In genomic region chr4:126248261-126248868, GRCm38 (mm10) we compare ENCODE assay signal across 10 mouse cellular contexts. TPM values are rescaled to one million over a fixed set of nuclear protein-coding genes. Genes with fewer than 3 reads are reported as not detected.
DNase-seq lines count a peak whose midpoint lies in the region; ATAC-seq and TF ChIP-seq lines count a peak whose summit lies in the region.
"Had no signal": no experiment of that assay in that cellular context is flagged by ENCODE, and none has a peak within 500 bp of the region (broad histone marks: within the 10 kb centered on the region; RNA-seq: fewer than 3 reads in every experiment).

No protein-coding gene starts in this region.

- peak overlapping the region; percentile 73 for H3K27ac ChIP-seq in forebrain, embryonic 13.5 days
- peak overlapping the region; percentile 72 for H3K27ac ChIP-seq in midbrain, embryonic 13.5 days
- no peak overlapping the region for H3K27ac ChIP-seq in liver, postnatal 0 days (ENCODE audit: low read depth)
- no peak overlapping the region for H3K27ac ChIP-seq in stomach, postnatal 0 days (replicated peaks)
- H3K27ac ChIP-seq: liver, embryonic 12.5 days had no signal

- peak; percentile 39 for DNase-seq in cerebellum, adult 9-11 months
- no peak for DNase-seq in cerebellum, postnatal 36 days
- DNase-seq in ZHBTc4 (ENCODE audit: low read depth, low spot score), result peak; percentile 97
- no peak for DNase-seq in liver, postnatal 0 days
- no peak for DNase-seq in stomach, postnatal 0 days (ENCODE audit: low spot score)
- no peak for DNase-seq in thymus, postnatal 4 days
- DNase-seq: cerebellum, postnatal 25 days had no signal

- H3K27me3 ChIP-seq in forebrain, embryonic 13.5 days, result no peaks in the 10 kb centered on the region
- no peaks in the 10 kb centered on the region for H3K27me3 ChIP-seq in midbrain, embryonic 13.5 days
- no peaks in the 10 kb centered on the region for H3K27me3 ChIP-seq in liver, postnatal 0 days (ENCODE audit: insufficient read depth, low read length)
- H3K27me3 ChIP-seq in stomach, postnatal 0 days (ENCODE audit: control insufficient read depth, insufficient read depth, low read length), result no peaks in the 10 kb centered on the region
- H3K27me3 ChIP-seq: liver, embryonic 12.5 days had no signal

- no peak for TF ChIP-seq CTCF in liver, postnatal 0 days (IDR thresholded peaks at IDR 0.05; ENCODE audit: low read depth)
- no peak for TF ChIP-seq CTCF in stomach, postnatal 0 days (IDR thresholded peaks at IDR 0.05; ENCODE audit: low read depth)

- ATAC-seq in forebrain, embryonic 13.5 days, result peak; percentile 53; the same call in 1 of the 2 replicates
- ATAC-seq in midbrain, embryonic 13.5 days, result peak; percentile 48; the same call in 1 of the 2 replicates
- ATAC-seq in liver, postnatal 0 days, result no peak
- no peak for ATAC-seq in stomach, postnatal 0 days (ENCODE audit: low FRiP score, low TSS enrichment)
- ATAC-seq: liver, embryonic 12.5 days had no signal

- no peaks in the 10 kb centered on the region for H3K9me3 ChIP-seq in forebrain, embryonic 13.5 days (replicated peaks)
- no peaks in the 10 kb centered on the region for H3K9me3 ChIP-seq in midbrain, embryonic 13.5 days
- H3K9me3 ChIP-seq in liver, postnatal 0 days (ENCODE audit: low read length), result no peaks in the 10 kb centered on the region
- no peaks in the 10 kb centered on the region for H3K9me3 ChIP-seq in stomach, postnatal 0 days (ENCODE audit: control insufficient read depth, low read length)
- H3K9me3 ChIP-seq: liver, embryonic 12.5 days had no signal

- H3K4me3 ChIP-seq in forebrain, embryonic 13.5 days, result no peak overlapping the region
- no peak overlapping the region for H3K4me3 ChIP-seq in midbrain, embryonic 13.5 days (replicated peaks)
- no peak overlapping the region for H3K4me3 ChIP-seq in liver, postnatal 0 days (ENCODE audit: low read depth, low read length)
- no peak overlapping the region for H3K4me3 ChIP-seq in stomach, postnatal 0 days (ENCODE audit: low read depth, low read length)
- H3K4me3 ChIP-seq: liver, embryonic 12.5 days had no signal

- 9% methylated on average over 11 of the region's 11 CpGs for WGBS in forebrain, embryonic 13.5 days
- 8% methylated on average over 11 of the region's 11 CpGs for WGBS in midbrain, embryonic 13.5 days
- 55% methylated on average over 11 of the region's 11 CpGs for WGBS in liver, postnatal 0 days (ENCODE audit: insufficient replicate concordance)
- WGBS in stomach, postnatal 0 days, result 44% methylated on average over 11 of the region's 11 CpGs

- H3K4me1 ChIP-seq in forebrain, embryonic 13.5 days, result peaks cover 64% of the 10 kb centered on the region
- peaks cover 66% of the 10 kb centered on the region for H3K4me1 ChIP-seq in midbrain, embryonic 13.5 days (replicated peaks)
- H3K4me1 ChIP-seq in liver, postnatal 0 days (ENCODE audit: insufficient read depth), result peaks cover 19% of the 10 kb centered on the region
- peaks cover 2% of the 10 kb centered on the region; the same call in 1 of the 2 replicates for H3K4me1 ChIP-seq in stomach, postnatal 0 days (replicated peaks; ENCODE audit: control insufficient read depth, insufficient read depth)

- peak overlapping the region; percentile 56; the same call in 1 of the 2 replicates for H3K9ac ChIP-seq in forebrain, embryonic 13.5 days
- H3K9ac ChIP-seq in midbrain, embryonic 13.5 days (replicated peaks), result peak overlapping the region; percentile 37
- no peak overlapping the region for H3K9ac ChIP-seq in liver, postnatal 0 days (replicated peaks)
- H3K9ac ChIP-seq in stomach, postnatal 0 days (ENCODE audit: low read length), result no peak overlapping the region
- H3K9ac ChIP-seq: liver, embryonic 12.5 days had no signal

- H3K4me2 ChIP-seq in forebrain, embryonic 13.5 days, result peak overlapping the region; percentile 15
- peak overlapping the region; percentile 32 for H3K4me2 ChIP-seq in midbrain, embryonic 13.5 days (replicated peaks)
- no peak overlapping the region for H3K4me2 ChIP-seq in liver, postnatal 0 days (ENCODE audit: low read depth, low read length)
- no peak overlapping the region for H3K4me2 ChIP-seq in stomach, postnatal 0 days (replicated peaks; ENCODE audit: low read depth)
- H3K4me2 ChIP-seq: liver, embryonic 12.5 days had no signal

- peaks cover 27% of the 10 kb centered on the region for H3K36me3 ChIP-seq in forebrain, embryonic 13.5 days (ENCODE audit: poor library complexity, severe bottlenecking)
- H3K36me3 ChIP-seq in midbrain, embryonic 13.5 days, result peaks cover 18% of the 10 kb centered on the region
- H3K36me3 ChIP-seq in liver, postnatal 0 days (replicated peaks; ENCODE audit: insufficient read depth, low read length), result peaks cover 4% of the 10 kb centered on the region; the same call in 1 of the 2 replicates
- H3K36me3 ChIP-seq in stomach, postnatal 0 days (ENCODE audit: control insufficient read depth, insufficient read depth, low read length), result no peaks in the 10 kb centered on the region

- no peak for TF ChIP-seq EP300 in liver, postnatal 0 days (IDR thresholded peaks at IDR 0.05; ENCODE audit: low read depth)
- TF ChIP-seq EP300 in stomach, postnatal 0 days (optimal IDR thresholded peaks at IDR 0.05), result no peak

RNA-seq across cellular contexts. Expression of gene Map7d1, which starts 7.8 kb away (rescaled TPM):
- 53.5 and 58.2 TPM in 2 replicates for polyA plus RNA-seq in forebrain, embryonic 13.5 days (2015; fragmentation: Nextera tagmentation; extraction: Ambion mirVana)
- polyA plus RNA-seq in midbrain, embryonic 13.5 days (2015; fragmentation: Nextera tagmentation; extraction: Ambion mirVana), result 64.1 and 89.5 TPM in 2 replicates
- 7.2 and 10.0 TPM in 2 replicates for polyA plus RNA-seq in liver, postnatal 0 days (2015; fragmentation: Nextera tagmentation; extraction: Ambion mirVana)
- 15.2 and 17.8 TPM in 2 replicates for polyA plus RNA-seq in stomach, postnatal 0 days (2015; fragmentation: Nextera tagmentation; extraction: Ambion mirVana)

RNA-seq across cellular contexts. Expression of gene Trappc3, which starts 13.8 kb away (rescaled TPM):
- 141 and 143 TPM in 2 replicates for polyA plus RNA-seq in forebrain, embryonic 13.5 days (2015; fragmentation: Nextera tagmentation; extraction: Ambion mirVana)
- 149 and 154 TPM in 2 replicates for polyA plus RNA-seq in midbrain, embryonic 13.5 days (2015; fragmentation: Nextera tagmentation; extraction: Ambion mirVana)
- polyA plus RNA-seq in liver, postnatal 0 days (2015; fragmentation: Nextera tagmentation; extraction: Ambion mirVana), result 39.0 and 39.2 TPM in 2 replicates
- polyA plus RNA-seq in stomach, postnatal 0 days (2015; fragmentation: Nextera tagmentation; extraction: Ambion mirVana), result 80.7 and 84.6 TPM in 2 replicates

RNA-seq across cellular contexts. Expression of gene Col8a2, which starts 38.2 kb away (rescaled TPM):
- 0.96 and 1.4 TPM in 2 replicates for polyA plus RNA-seq in forebrain, embryonic 13.5 days (2015; fragmentation: Nextera tagmentation; extraction: Ambion mirVana)
- 1.0 and 1.5 TPM in 2 replicates for polyA plus RNA-seq in midbrain, embryonic 13.5 days (2015; fragmentation: Nextera tagmentation; extraction: Ambion mirVana)
- polyA plus RNA-seq in liver, postnatal 0 days (2015; fragmentation: Nextera tagmentation; extraction: Ambion mirVana), result 0.25 and 0.26 TPM in 2 replicates
- polyA plus RNA-seq in stomach, postnatal 0 days (2015; fragmentation: Nextera tagmentation; extraction: Ambion mirVana), result 6.4 and 7.8 TPM in 2 replicates

RNA-seq across cellular contexts. Expression of gene Thrap3, which starts 45.8 kb away (rescaled TPM):
- 194 and 202 TPM in 2 replicates for polyA plus RNA-seq in forebrain, embryonic 13.5 days (2015; fragmentation: Nextera tagmentation; extraction: Ambion mirVana)
- 174 and 180 TPM in 2 replicates for polyA plus RNA-seq in midbrain, embryonic 13.5 days (2015; fragmentation: Nextera tagmentation; extraction: Ambion mirVana)
- polyA plus RNA-seq in liver, postnatal 0 days (2015; fragmentation: Nextera tagmentation; extraction: Ambion mirVana), result 47.8 and 62.4 TPM in 2 replicates
- 70.3 and 78.7 TPM in 2 replicates for polyA plus RNA-seq in stomach, postnatal 0 days (2015; fragmentation: Nextera tagmentation; extraction: Ambion mirVana)

Comparison
In these comparisons a context has a peak if more than half of its experiments do, and no peak if none do; other contexts are left out.
1. DNase-seq: peak in cerebellum, adult 9-11 months (single experiment) and ZHBTc4 (single experiment); none in cerebellum, postnatal 36 days (0 of 2), liver, postnatal 0 days (single experiment), stomach, postnatal 0 days (single experiment) and thymus, postnatal 4 days (single experiment).
2. ATAC-seq: peak in forebrain, embryonic 13.5 days (single experiment) and midbrain, embryonic 13.5 days (single experiment); none in liver, postnatal 0 days (single experiment) and stomach, postnatal 0 days (single experiment).
3. H3K27ac ChIP-seq: peak in forebrain, embryonic 13.5 days (single experiment) and midbrain, embryonic 13.5 days (single experiment); none in liver, postnatal 0 days (single experiment) and stomach, postnatal 0 days (single experiment).
4. H3K4me2 ChIP-seq: peak in forebrain, embryonic 13.5 days (single experiment) and midbrain, embryonic 13.5 days (single experiment); none in liver, postnatal 0 days (single experiment) and stomach, postnatal 0 days (single experiment).
5. H3K9ac ChIP-seq: peak in forebrain, embryonic 13.5 days (single experiment) and midbrain, embryonic 13.5 days (single experiment); none in liver, postnatal 0 days (single experiment) and stomach, postnatal 0 days (single experiment).